Mouse (Mus musculus) stomach, embryonic 15.5 days (tissue): Measurements from ENCODE around the gene Nanp. TPM values are rescaled to one million over a fixed set of nuclear protein-coding genes. Genes with fewer than 3 reads are reported as not detected.
A peak's percentile ranks its signal among the peaks of the same experiment; 100 is the strongest.

Experiments
- ATAC-seq: fragments of 200-750 bp; cut with Nextera tagmentation; 2 replicates; pipeline ENCODE4 v1.8.0; 2017; ENCODE audit warnings: low read depth, moderate number of reproducible peaks, moderate TSS enrichment; ENCODE audit not compliant: insufficient read depth, low FRiP score
- H3K27ac ChIP-seq: fragments of 300-500 bp; sonication (generic); 2 replicates; pipeline ENCODE4 v1.5.1; 2015; ENCODE audit warnings: mild to moderate bottlenecking, inconsistent platforms
- H3K27me3 ChIP-seq: fragments of 300-500 bp; sonication (generic); replicated peaks from 2 replicates; pipeline ENCODE4 v1.6.1; 2015; ENCODE audit warnings: inconsistent platforms
- H3K36me3 ChIP-seq: fragments of 300-500 bp; sonication (generic); 2 replicates; pipeline ENCODE4 v1.6.1; 2015; ENCODE audit warnings: inconsistent platforms
- H3K4me1 ChIP-seq: fragments of 300-500 bp; sonication (generic); 2 replicates; pipeline ENCODE4 v1.6.1; 2015; ENCODE audit warnings: inconsistent platforms
- H3K4me2 ChIP-seq: fragments of 300-500 bp; sonication (generic); 2 replicates; pipeline ENCODE4 v1.6.1; 2015; ENCODE audit warnings: mild to moderate bottlenecking, inconsistent platforms
- H3K4me3 ChIP-seq: fragments of 300-500 bp; sonication (generic); replicated peaks from 2 replicates; pipeline ENCODE4 v1.5.1; 2015; ENCODE audit warnings: inconsistent platforms
- H3K9ac ChIP-seq: fragments of 300-500 bp; sonication (generic); 2 replicates; pipeline ENCODE4 v1.6.1; 2015; ENCODE audit warnings: inconsistent platforms
- H3K9me3 ChIP-seq: fragments of 300-500 bp; sonication (generic); 2 replicates; pipeline ENCODE4 v1.6.1; 2016; ENCODE audit warnings: inconsistent platforms
- WGBS: fragments of 180-500 bp; shearing (Covaris S2); methylation state at CpG from one replicate; pipeline ENCODE4 v1.1.7; 2015; 5-methylcytosine and 5-hydroxymethylcytosine counted together
- polyA plus RNA-seq: library from polyadenylated mRNA; unstranded; fragments of >200 nt; fragmentation: Nextera tagmentation; extraction: Ambion mirVana; gene quantifications from 2 replicates; pipeline ENCODE4 v1.2.1, GENCODE M21; 2015

Gene Nanp
- polyA plus RNA-seq, 1 experiment from 2014 or later = 54.3 TPM

DNA sequence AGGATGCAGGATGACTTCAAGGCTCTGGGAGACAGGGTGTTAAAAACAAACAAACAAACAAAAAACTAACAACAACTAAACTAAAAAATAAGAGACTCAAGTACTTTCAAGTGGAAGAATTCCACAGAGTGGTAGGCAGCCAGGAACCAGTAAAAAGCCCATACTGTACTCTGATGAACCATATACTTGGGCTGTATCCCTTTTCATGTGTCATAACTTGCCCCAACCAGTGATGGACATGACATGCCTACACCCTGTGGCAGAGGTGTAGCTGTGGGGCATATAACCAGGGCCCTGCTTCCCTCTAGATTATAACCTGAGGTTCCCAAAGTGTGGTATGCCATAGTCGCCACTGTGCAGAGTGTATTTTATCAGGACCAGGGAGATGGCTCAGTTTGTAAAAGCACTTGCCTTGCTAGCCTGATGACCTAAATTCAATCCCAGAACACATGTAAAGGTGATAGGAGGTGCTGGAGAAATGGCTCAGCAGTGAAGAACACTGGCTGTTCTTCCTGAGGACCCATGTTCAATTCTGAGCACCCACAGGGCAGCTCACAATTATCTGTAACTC, 29.6 kb downstream of the Nanp start:
- 65% methylated on average over 1 of the region's 1 CpGs for WGBS
- H3K27me3 ChIP-seq = no peaks in the 10 kb centered on the region
- H3K27ac ChIP-seq = no peak overlapping the region

DNA sequence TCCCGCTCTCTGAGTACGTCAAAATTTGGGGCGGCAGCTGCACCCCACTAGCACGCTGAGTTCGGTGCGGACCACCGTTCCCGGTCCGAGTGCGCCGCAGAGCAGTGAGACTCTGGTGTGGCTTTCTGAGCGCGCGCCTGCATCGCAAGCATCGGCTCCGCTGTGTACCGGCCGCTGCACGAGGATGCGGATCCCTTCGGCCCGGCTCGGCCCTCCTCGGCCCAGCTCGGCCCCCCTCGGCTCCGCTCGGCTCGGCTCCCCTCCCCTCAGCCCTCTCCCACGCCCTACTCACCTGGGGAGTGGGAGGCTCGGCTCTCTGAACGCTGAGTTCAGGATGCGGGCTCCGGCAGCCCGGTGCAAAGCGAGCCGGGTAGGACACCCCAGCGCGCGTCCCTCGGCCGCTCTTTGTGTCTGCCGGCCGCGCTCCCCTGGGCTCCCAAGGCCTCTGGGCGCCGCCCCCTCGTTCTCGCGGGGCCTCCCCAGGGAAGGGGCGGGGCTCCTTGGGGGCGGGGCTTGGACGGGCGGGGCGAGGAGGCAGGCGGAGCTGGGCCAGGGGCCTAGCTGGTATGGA, 30.2 kb downstream of the Nanp start:
- H3K36me3 ChIP-seq = no peaks in the 10 kb centered on the region
- under 1% methylated on average over 57 of the region's 57 CpGs for WGBS
- ATAC-seq = peak; percentile 95
- H3K27me3 ChIP-seq = no peaks in the 10 kb centered on the region
- H3K9ac ChIP-seq = peak overlapping the region; percentile 74
- peak overlapping the region; percentile 74 for H3K4me3 ChIP-seq
- peak overlapping the region; percentile 95 for H3K4me2 ChIP-seq
- H3K27ac ChIP-seq = peak overlapping the region; percentile 72
- peaks cover 6% of the 10 kb centered on the region; the same call in 1 of the 2 replicates for H3K4me1 ChIP-seq
- H3K9me3 ChIP-seq = no peaks in the 10 kb centered on the region

More for the DNA sequence above, 29.6 kb downstream of the Nanp start:
- no peak overlapping the region for H3K9ac ChIP-seq
- H3K36me3 ChIP-seq = no peaks in the 10 kb centered on the region
- peak overlapping the region; percentile 74 for H3K4me3 ChIP-seq
- peaks cover 6% of the 10 kb centered on the region; the same call in 1 of the 2 replicates for H3K4me1 ChIP-seq
- no peaks in the 10 kb centered on the region for H3K9me3 ChIP-seq
- ATAC-seq = peak; percentile 42
- peak overlapping the region; percentile 95 for H3K4me2 ChIP-seq

DNA sequence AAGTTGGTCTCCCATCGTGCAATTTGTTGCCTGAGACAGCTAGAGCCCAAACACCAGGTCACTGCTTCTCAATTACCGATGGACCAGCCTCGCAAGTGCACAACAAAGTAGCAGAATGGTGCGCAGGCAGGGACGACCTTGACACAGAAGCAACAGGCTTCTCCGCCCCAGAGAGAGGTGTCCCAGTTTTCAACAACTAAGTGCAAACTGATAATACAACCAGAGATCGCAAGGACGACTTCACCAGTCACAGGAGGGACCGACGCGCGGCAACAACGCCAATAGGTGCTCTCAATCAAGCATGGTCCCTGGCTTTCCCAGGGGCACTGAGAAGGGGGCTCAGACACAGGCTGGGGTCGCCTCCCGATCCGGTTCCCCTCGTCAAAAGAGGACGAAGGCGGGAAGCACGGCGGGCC, 30.7 kb downstream of the Nanp start:
- ATAC-seq = peak; percentile 23; the same call in 1 of the 2 replicates
- no peaks in the 10 kb centered on the region for H3K27me3 ChIP-seq
- peak overlapping the region; percentile 95 for H3K4me2 ChIP-seq
- peaks cover 6% of the 10 kb centered on the region; the same call in 1 of the 2 replicates for H3K4me1 ChIP-seq
- peak overlapping the region; percentile 74 for H3K9ac ChIP-seq
- peak overlapping the region; percentile 72; the same call in 1 of the 2 replicates for H3K27ac ChIP-seq
- under 1% methylated on average over 21 of the region's 21 CpGs for WGBS
- H3K36me3 ChIP-seq = no peaks in the 10 kb centered on the region
- H3K9me3 ChIP-seq = no peaks in the 10 kb centered on the region
- H3K4me3 ChIP-seq = peak overlapping the region; percentile 74

DNA sequence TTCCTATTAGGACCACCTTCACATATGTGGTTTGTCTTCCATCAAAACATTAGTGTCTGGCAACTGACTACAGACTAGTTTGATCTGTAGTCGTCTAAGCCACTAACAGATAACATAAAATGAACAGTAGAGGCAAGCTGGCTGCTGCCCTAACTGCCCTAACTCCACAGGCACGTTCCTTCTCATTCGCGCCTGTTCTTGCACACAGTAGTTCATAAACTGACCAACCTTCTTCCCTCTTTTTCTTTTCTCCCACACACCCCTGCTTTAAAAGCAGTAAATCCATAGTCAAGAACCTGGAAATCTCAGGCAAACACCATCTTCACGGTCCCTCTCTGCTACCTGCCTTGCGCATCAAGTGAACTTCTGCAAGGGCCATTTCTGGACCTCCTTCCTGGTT, 31.2 kb downstream of the Nanp start:
- WGBS = 31% methylated on average over 6 of the region's 6 CpGs
- Histone ChIP-seq H3K36me3 (no peaks in the 10 kb centered on the region), H3K4me1 (peaks cover 6% of the 10 kb centered on the region; the same call in 1 of the 2 replicates), H3K9ac (no peak overlapping the region), H3K27ac (no peak overlapping the region), H3K27me3 (no peaks in the 10 kb centered on the region), H3K4me3 (peak overlapping the region; percentile 74), H3K9me3 (no peaks in the 10 kb centered on the region), H3K4me2 (peak overlapping the region; percentile 95)
- ATAC-seq = no peak

DNA sequence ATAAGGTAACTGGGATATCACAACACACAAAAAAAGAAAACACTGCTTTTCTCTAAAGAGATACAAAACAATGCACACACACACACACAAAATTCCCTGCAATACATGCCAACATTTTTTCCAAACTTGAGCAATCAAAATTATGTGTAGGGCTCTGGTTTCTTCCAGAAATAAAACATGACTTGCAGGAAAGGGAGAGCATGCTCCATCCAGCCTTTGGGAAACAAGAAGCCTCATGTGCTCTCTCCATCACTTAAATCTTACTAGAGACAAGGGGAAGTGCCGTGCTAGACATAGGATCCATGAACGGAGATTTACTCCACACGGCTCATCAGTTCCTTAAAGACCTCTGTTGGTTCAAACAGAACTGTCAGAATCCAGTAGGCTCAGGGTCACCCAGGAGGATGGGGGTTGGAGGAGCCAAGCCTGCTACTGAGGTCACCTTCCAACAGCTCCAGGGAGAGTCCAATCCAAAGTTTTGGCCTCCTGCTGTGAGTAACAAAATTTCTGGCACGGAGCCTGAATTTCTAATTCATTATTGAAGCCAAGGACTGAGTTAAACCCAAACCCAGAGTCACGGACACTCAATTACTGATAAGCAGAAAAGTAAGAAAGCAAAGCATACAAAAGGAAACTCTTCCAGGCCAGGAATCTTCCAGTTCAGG, 32.8 kb downstream of the Nanp start:
- no peaks in the 10 kb centered on the region for H3K36me3 ChIP-seq
- H3K4me3 ChIP-seq = no peak overlapping the region
- 76% methylated on average over 5 of the region's 5 CpGs for WGBS
- H3K9me3 ChIP-seq = no peaks in the 10 kb centered on the region
- no peaks in the 10 kb centered on the region for H3K27me3 ChIP-seq
- H3K4me2 ChIP-seq = no peak overlapping the region
- no peak for ATAC-seq
- H3K4me1 ChIP-seq = peaks cover 6% of the 10 kb centered on the region; the same call in 1 of the 2 replicates
- H3K27ac ChIP-seq = no peak overlapping the region
- H3K9ac ChIP-seq = no peak overlapping the region

DNA sequence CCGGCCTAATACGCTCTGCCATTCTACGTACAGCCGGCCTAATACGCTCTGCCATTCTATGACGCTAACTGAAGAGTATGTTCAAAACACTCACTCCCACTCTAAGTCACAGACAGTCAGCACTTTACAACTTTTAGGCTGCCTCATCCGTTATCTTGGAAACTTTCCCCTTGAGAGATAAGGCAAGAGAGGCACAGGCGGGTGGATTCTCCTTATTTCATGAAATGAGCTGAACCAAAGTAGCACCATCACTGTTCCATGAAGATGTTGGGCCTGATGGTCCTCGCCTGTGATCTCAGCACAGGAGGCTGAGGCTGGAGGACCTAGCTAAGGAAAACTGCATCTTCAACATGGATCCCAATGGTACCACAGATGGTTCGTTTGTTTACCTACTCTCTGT, 34.8 kb downstream of the Nanp start:
- Histone ChIP-seq H3K36me3 (no peaks in the 10 kb centered on the region), H3K27ac (no peak overlapping the region), H3K9me3 (no peaks in the 10 kb centered on the region), H3K4me1 (peaks cover 6% of the 10 kb centered on the region; the same call in 1 of the 2 replicates), H3K4me3 (no peak overlapping the region), H3K4me2 (no peak overlapping the region), H3K9ac (no peak overlapping the region), H3K27me3 (no peaks in the 10 kb centered on the region)
- no peak for ATAC-seq
- WGBS = 84% methylated on average over 10 of the region's 10 CpGs

DNA sequence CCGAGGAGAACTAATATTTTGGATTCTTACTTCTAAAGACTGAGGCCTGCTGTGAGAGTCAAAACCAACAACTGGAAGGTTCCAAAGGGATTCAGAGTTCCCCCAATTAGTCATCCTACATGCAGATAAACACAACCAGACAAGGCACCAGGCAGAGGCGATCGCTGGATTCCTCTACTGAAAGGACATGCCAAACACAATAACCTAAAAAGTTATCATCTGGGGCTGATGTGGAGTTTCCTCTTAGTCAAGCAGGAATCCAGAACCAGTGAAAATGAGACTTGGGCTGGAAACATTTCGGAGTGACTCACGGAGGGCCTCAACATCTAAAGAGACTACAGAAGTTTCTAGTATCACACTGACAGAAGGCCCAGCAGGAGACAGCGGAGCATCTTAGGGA, 35.4 kb downstream of the Nanp start:
- Histone ChIP-seq H3K4me2 (no peak overlapping the region), H3K27ac (no peak overlapping the region), H3K4me1 (peaks cover 6% of the 10 kb centered on the region; the same call in 1 of the 2 replicates), H3K9me3 (no peaks in the 10 kb centered on the region), H3K9ac (no peak overlapping the region), H3K4me3 (no peak overlapping the region), H3K36me3 (no peaks in the 10 kb centered on the region), H3K27me3 (no peaks in the 10 kb centered on the region)
- WGBS = 69% methylated on average over 6 of the region's 6 CpGs
- no peak for ATAC-seq

DNA sequence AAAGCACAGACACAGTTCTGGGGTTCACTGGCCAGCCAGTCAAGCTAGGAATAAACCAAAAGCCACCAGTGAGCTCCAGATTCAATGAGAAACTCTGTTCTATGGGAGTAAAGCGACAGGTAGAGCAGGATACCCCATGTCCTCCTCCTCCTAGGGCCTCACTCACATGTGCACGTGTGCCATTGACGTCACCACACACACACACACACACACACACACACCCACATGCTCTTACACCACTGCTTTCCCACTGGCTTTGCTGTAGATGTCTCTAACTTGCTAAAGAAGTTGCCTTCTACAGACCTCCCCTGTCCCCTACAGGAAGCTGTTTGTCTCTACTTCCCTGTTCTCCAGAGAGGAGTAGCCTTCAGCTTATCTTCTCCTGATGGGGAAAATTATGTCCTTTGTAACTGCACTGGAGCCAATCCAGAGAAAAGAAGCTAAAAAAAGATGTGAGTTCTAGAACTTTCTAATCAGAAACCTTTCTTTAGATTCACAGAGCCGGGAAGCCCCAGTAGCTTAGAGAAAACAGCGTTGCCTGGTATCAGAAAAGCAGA, 37.5 kb downstream of the Nanp start:
- Histone ChIP-seq H3K4me1 (no peaks in the 10 kb centered on the region), H3K27ac (no peak overlapping the region), H3K4me3 (no peak overlapping the region), H3K4me2 (no peak overlapping the region), H3K9ac (no peak overlapping the region), H3K36me3 (no peaks in the 10 kb centered on the region), H3K9me3 (no peaks in the 10 kb centered on the region), H3K27me3 (no peaks in the 10 kb centered on the region)
- ATAC-seq = no peak
- 73% methylated on average over 5 of the region's 5 CpGs for WGBS

DNA sequence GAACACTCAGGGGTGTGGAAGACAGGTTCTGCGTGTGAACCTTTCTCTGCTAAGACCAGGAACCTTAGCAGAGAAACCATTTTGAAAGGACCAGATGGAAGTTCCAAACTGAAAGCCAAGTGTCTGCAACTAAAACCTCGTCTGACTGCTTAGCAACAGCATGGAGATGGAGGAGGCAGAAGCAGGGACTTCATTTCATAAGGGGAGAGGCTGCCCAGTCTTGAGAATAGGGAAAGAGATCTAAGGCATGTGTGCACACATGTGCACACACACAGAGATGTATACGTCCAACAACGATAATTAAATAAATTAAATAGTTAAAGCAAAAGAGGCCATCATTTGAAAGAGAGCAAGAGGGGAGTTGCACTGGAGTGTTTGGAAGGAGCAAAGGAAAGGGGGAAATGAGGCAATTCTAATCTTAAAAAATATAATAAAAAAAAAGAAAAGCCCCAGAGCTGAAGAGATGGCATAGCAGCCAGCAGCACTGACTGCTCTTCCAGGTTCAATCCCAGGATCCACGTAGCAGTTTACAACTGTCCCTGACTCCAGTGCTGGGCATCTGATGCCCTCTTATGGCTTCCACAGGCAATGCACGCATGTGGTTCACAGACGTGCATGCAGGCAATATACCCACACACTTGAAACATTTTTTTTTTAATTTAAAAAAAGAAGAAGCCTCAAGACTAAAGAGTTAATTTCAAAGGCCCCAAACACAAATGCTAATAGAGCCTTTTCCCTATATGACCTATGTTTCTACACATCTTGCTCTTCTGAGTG, 38.6 kb downstream of the Nanp start:
- Histone ChIP-seq H3K27ac (no peak overlapping the region), H3K27me3 (no peaks in the 10 kb centered on the region), H3K9ac (no peak overlapping the region), H3K9me3 (no peaks in the 10 kb centered on the region), H3K4me3 (no peak overlapping the region), H3K4me2 (no peak overlapping the region), H3K4me1 (no peaks in the 10 kb centered on the region), H3K36me3 (no peaks in the 10 kb centered on the region)
- 55% methylated on average over 7 of the region's 7 CpGs for WGBS
- peak; percentile 76 for ATAC-seq

DNA sequence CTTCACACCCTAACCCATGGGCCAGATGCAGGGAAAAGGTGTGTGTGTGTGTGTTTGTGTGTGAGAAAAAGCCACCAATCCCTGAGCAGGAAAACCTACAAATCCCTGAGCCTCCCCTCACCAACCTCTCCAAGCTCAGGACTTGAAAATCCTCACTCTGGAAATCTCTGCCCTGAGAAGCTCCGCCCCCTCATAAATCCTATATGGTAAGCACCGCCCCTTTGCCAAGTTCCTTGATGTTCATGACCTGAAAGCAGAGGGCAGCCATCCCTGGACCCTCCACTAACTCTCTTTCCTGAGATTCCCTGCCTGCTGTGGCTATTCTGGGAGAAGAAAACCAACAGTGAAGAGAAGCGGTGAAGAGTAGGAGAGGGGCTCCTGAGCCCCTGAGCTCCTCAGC, 40.2 kb downstream of the Nanp start:
- H3K27ac ChIP-seq = no peak overlapping the region
- 56% methylated on average over 3 of the region's 3 CpGs for WGBS
- no peak for ATAC-seq
- H3K4me1 ChIP-seq = no peaks in the 10 kb centered on the region
- H3K9me3 ChIP-seq = no peaks in the 10 kb centered on the region
- H3K9ac ChIP-seq = no peak overlapping the region
- H3K4me2 ChIP-seq = no peak overlapping the region
- H3K27me3 ChIP-seq = no peaks in the 10 kb centered on the region
- no peak overlapping the region for H3K4me3 ChIP-seq
- no peaks in the 10 kb centered on the region for H3K36me3 ChIP-seq

DNA sequence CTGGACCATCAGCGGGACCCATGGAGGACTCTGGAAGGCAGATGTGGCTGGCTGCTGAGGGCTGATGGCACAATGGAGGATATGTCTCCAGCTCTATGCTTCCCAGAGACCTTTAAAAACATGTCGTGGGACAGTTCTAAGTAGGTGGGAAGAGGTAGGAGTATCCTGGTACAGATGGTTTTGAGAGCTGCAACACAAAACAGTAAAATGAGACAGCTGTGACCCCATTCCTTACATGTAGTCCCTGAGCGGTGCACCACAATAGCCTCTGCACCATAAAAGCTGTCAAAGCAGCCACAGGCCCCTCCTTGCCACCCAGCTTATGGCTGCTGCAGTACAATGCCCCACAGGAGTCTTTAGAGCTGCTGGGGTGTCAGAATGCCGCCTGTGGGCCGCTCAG, 41.6 kb downstream of the Nanp start:
- no peak for ATAC-seq
- no peak overlapping the region for H3K4me3 ChIP-seq

More for the DNA sequence above, 41.6 kb downstream of the Nanp start:
- no peak overlapping the region for H3K4me2 ChIP-seq
- no peaks in the 10 kb centered on the region for H3K36me3 ChIP-seq
- no peak overlapping the region for H3K27ac ChIP-seq
- H3K9me3 ChIP-seq = no peaks in the 10 kb centered on the region
- no peak overlapping the region for H3K9ac ChIP-seq
- WGBS = 79% methylated on average over 5 of the region's 5 CpGs
- H3K4me1 ChIP-seq = no peaks in the 10 kb centered on the region
- H3K27me3 ChIP-seq = no peaks in the 10 kb centered on the region
